Mouse (Mus musculus): ENCODE data around the gene Acsm3.

Acsm3 gene

DNA sequence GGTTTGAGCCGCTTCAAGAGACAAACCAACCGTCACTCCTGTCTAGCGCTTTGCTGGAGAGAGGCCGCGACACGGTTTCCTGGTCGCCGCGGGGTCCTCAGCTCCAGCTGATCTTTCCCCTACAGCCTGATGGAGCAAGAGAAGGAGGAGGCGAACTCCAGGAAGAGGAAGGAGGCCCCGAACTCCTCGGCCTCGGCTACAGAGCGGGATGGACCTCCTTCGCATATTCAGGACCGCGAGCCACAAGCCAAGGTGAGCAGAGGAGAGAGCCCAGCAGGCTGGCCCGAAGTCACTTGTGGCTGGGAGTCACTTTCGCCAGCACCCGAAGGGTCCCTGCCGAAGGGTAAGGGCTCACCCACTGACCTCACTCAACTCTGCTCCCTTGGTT is 33.5 kb downstream of the Acsm3 start:
- no peak for DNase-seq (ENCODE audit: extremely low read depth, low read depth, low spot score)

GRCm38 (mm10) chr7:119795311-119795710 is 34.6 kb downstream of the Acsm3 start:
- DNase-seq (ENCODE audit: extremely low read depth, low read depth, low spot score) = no peak

DNA sequence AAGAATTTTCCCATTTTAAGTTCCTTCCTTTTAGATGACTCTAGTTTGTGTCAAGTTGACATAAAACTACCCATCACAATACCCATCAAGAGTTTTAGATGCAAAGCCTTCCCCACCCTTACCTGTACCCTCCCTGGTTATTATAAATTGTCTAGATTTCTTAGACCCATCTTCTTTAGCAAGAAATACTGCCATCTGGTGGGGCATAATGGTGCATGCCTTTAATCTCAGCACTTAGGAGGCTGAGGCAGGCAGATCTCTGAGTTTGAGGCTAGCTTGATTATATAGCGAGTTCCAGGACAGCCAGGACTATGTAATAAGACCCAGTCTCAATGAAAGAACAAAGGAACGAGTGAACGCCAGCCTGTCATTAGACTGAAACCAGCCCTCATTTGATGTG is 39.8 kb downstream of the Acsm3 start:
- DNase-seq (ENCODE audit: extremely low read depth, low read depth, low spot score) = no peak

DNA sequence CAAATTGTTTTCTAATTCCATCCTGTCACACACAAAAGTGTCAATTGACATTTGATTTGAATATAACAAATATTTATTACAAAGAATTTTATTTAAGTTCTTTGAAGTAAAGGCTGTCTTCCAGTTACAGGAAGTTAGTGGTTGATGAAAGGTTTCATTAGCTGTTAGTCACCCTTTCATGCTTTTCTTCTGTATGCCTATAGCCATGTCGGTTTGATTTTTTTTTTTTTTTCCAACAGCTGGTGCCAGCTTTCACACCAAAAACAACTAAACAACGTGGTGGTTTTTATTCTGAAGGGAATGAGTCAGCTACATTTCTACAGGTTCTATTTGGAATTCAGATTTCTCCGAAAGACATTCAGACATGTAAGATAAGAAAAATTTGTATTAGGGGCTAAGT is 40.3 kb downstream of the Acsm3 start:
- no peak for DNase-seq (ENCODE audit: extremely low read depth, low read depth, low spot score)

DNA sequence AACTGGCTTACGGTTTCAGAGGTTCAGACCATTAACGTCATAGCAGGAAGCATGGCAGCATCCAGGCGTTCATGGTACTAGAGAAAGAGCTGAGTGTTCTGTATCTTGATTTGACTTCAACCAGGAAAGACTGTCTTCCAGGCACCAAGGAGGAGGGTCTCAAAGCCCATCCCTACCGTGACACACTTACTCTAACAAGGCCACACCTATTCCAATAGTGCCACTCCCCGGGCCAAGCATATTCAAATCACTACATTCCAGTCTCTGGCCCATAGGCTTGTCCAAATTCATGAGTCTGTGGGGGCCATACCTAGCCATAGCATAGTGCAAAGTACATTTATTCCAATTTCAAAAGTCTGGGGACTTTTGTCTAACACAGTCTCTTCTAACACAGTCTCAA is 46.7 kb downstream of the Acsm3 start:
- no peak for DNase-seq (ENCODE audit: extremely low read depth, low read depth, low spot score)

DNA sequence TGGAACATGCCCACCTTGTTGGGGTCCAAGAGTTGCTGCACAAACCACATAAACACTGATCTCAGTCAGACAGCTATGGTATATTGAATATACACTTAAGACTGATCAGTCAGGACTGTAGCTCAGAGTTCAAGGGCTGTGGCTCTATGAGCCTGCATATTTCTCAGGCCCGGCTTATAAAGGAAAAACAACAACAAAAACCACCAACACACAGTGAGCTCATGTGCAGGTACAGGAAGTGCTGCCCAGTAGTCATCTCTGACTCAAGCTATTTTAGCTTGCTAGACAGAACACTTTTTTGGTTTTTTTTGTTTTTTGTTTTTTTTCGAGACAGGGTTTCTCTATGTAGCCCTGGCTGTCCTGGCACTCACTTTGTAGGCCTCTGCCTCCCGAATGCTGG is 48.0 kb downstream of the Acsm3 start:
- DNase-seq (ENCODE audit: extremely low read depth, low read depth, low spot score) = no peak

DNA sequence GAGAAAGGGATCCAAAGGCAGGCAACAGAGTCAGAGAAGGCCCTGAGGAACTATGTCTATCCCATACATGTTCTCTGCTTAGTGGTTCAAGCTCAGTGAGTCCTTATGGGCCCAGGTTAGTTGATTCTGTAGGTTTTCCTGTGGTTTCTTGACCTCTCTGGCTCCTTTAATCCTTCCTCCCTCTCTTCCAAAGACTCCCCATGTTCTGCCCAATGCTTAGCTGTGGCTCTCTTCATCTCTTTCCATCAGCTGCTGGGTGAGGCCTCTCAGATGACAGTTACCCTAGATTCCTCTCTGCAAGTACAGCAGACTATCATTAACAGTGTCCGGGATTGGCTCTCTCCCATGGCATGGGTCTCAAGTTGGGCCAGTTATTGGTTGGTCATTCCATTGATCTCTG is 74.6 kb downstream of the Acsm3 start:
- no peak for DNase-seq (ENCODE audit: extremely low read depth, low read depth, low spot score)

GRCm38 (mm10) chr7:119835996-119836777 is 75.5 kb downstream of the Acsm3 start:
- no peak for DNase-seq (ENCODE audit: extremely low read depth, low read depth, low spot score)
